Mouse (Mus musculus) cerebellum, postnatal 14 days (tissue): Measurements from ENCODE around the gene Cnpy3.
A peak's percentile ranks its signal among the peaks of the same experiment; 100 is the strongest.
"Not testable (repeated sequence)": the region's sequence is repeated elsewhere in the genome, so short reads cannot be mapped to it uniquely, and the experiment has no call there.

Experiments
- DNase-seq, 2 experiments: peaks; one replicate each; pipeline ENCODE4 v3.0.0; 2021; ENCODE audit warnings: mixed read lengths in 2 of 2

The Cnpy3 gene

GRCm38 (mm10) chr17:46751794-46752556, at the start of gene Cnpy3:
Gene Cnpy3 (minus strand): TSS chr17:46752214.
- DNase-seq, result peak; percentile 98

- DNase-seq, result no peak
Observed at GRCm38 (mm10) chr17:46801761-46802160, 49.7 kb upstream of the Cnpy3 start.

- DNase-seq, result no peak
Observed at GRCm38 (mm10) chr17:46799680-46800079, 47.7 kb upstream of the Cnpy3 start.

GRCm38 (mm10) chr17:46797386-46797785, 45.4 kb upstream of the Cnpy3 start:
- no peak for DNase-seq

GRCm38 (mm10) chr17:46796743-46797142, 44.7 kb upstream of the Cnpy3 start:
- DNase-seq, result no peak

GRCm38 (mm10) chr17:46792963-46793362, 40.9 kb upstream of the Cnpy3 start:
- no peak for DNase-seq

- not testable (repeated sequence) for DNase-seq
Observed at GRCm38 (mm10) chr17:46787974-46788373, 36.0 kb upstream of the Cnpy3 start.

GRCm38 (mm10) chr17:46786952-46787351, 34.9 kb upstream of the Cnpy3 start:
- no peak for DNase-seq

- DNase-seq, result no peak
Observed at GRCm38 (mm10) chr17:46783222-46783565, 31.2 kb upstream of the Cnpy3 start.

- peak; percentile 93 to 94 for DNase-seq
Observed at GRCm38 (mm10) chr17:46782341-46783221, 30.6 kb upstream of the Cnpy3 start, which contains the start of gene Rpl7l1. Gene Rpl7l1 (minus strand): TSS chr17:46782672.

GRCm38 (mm10) chr17:46781876-46782275, 29.9 kb upstream of the Cnpy3 start:
- DNase-seq, result peak in 1 of 2 experiments; percentile 21

GRCm38 (mm10) chr17:46776087-46776486, 24.1 kb upstream of the Cnpy3 start:
- no peak for DNase-seq

- no peak for DNase-seq
Observed at GRCm38 (mm10) chr17:46775070-46775469, 23.1 kb upstream of the Cnpy3 start.

- DNase-seq, result no peak
Observed at GRCm38 (mm10) chr17:46774131-46774472, 22.1 kb upstream of the Cnpy3 start.

GRCm38 (mm10) chr17:46773278-46774130, 21.5 kb upstream of the Cnpy3 start:
- peak; percentile 33 to 44 for DNase-seq

- DNase-seq, result peak; percentile 85 to 88
Observed at GRCm38 (mm10) chr17:46772404-46773277, 20.6 kb upstream of the Cnpy3 start, which contains the start of gene 2310039H08Rik. Gene 2310039H08Rik (plus strand): TSS chr17:46772635.

GRCm38 (mm10) chr17:46772038-46772403, 20.0 kb upstream of the Cnpy3 start:
- no peak for DNase-seq

- DNase-seq, result peak; percentile 22 to 35
Observed at GRCm38 (mm10) chr17:46771616-46772015, 19.6 kb upstream of the Cnpy3 start.

GRCm38 (mm10) chr17:46771025-46771424, 19.0 kb upstream of the Cnpy3 start:
- DNase-seq, result peak; percentile 25 to 40

- DNase-seq, result no peak
Observed at GRCm38 (mm10) chr17:46770546-46770945, 18.5 kb upstream of the Cnpy3 start.

GRCm38 (mm10) chr17:46767868-46768267, 15.9 kb upstream of the Cnpy3 start:
- DNase-seq, result peak in 1 of 2 experiments; percentile 44

- DNase-seq, result not testable (repeated sequence)
Observed at GRCm38 (mm10) chr17:46764916-46765315, 12.9 kb upstream of the Cnpy3 start.
